Mouse (Mus musculus) brain, embryonic 14.5 days (tissue): Measurements from ENCODE around the gene Zbtb16.

Experiments used
- CTCF ChIP-seq: fragments of 200-500 bp; IDR thresholded peaks from 2 replicates; pipeline ENCODE4 v1.5.1; 2012; ENCODE audit warnings: inconsistent platforms, mild to moderate bottlenecking, moderate library complexity, borderline replicate concordance; ENCODE audit not compliant: insufficient read depth, insufficient read length; ENCODE audit errors: extremely low read depth
- POLR2A ChIP-seq: fragments of 200-500 bp; IDR thresholded peaks from 2 replicates; pipeline ENCODE4 v1.6.1; 2012; ENCODE audit warnings: mild to moderate bottlenecking, inconsistent platforms, borderline replicate concordance; ENCODE audit not compliant: poor library complexity, insufficient read depth, insufficient read length, severe bottlenecking; ENCODE audit errors: extremely low read depth

GRCm38 (mm10) chr9:48740098-48740505 lies 95.9 kb downstream of the Zbtb16 start:
- TF ChIP-seq CTCF: no peak
- no peak for TF ChIP-seq POLR2A
